Mouse (Mus musculus) liver, adult (tissue): ENCODE measurements around the gene Tjp2.

ENCODE experiments used
- GATA4 ChIP-seq: IDR thresholded peaks from 2 replicates; pipeline ENCODE4 v1.6.1; 2014; ENCODE audit warnings: mild to moderate bottlenecking, low read length; ENCODE audit not compliant: insufficient replicate concordance

Tjp2 gene

DNA sequence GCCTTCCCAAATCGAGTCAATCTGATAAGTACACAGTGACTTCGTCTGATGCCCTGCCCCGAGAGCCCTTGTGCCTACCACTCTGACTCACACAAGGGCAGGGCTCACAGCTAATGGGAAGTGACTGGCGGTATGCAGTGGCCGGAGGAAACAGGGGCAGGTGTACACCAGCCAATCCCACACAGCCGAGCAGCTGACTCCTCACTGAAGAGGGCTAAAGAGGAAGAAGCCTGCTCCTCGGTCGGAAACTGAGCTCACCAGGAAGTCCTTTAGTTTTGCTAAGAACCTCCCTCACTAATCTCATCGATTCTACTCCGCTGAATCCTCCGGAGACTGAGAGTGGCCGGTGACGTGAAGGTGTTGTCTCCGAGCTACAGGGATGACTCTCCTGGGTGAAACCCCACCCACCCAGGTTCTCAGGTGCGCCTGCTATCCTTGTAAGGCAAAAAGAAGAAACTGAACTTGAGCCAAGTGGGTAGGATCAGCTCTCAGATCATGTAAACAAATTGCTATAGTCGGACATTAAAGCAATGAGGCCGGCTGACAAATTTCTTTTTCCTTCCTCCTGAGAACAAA is 58.2 kb downstream of the Tjp2 start:
- no peak for TF ChIP-seq GATA4

- no peak for TF ChIP-seq GATA4
Observed at GRCm38 (mm10) chr19:24163974-24164373, 60.9 kb downstream of the Tjp2 start.

DNA sequence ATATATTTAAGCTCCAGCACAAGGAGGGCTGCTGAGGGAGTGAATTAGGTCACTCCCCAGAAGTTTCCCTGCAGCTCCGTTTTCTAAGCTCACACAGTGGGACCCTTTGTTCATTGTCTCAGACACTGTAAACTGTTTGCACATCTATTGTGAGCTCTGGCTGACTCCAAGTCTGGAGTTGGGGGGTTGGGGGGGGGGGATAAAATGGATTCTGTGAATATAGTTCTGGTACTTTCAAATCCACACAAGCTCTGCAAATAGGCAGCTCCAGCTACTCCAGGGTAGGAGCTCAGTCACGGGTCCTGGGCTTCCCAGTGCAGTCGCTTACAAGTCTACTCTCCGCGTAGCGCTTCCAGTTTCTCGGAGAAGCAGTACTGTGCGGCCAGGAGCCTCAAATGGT is 64.4 kb downstream of the Tjp2 start:
- no peak for TF ChIP-seq GATA4

- TF ChIP-seq GATA4 = no peak
Observed at GRCm38 (mm10) chr19:24159751-24160150, 65.1 kb downstream of the Tjp2 start.

DNA sequence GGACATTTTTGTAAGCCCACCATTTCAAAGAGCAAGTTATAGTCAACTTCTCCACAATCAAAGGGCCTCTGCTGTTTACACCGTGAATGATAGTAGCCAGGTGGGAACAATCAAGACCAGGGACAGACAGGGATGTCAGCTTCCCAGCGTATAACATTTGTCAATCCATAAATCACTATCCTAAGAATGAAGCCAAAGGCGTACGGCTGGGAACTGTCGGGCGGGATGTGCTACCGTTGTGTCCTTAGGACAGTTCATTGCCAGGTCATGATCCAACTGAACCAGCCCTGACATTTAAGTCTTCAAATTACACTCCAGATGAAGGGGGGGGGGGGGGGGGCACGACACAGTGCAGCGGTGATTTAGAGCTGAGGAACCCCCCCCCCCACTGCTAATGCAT is 65.5 kb downstream of the Tjp2 start:
- no peak for TF ChIP-seq GATA4

DNA sequence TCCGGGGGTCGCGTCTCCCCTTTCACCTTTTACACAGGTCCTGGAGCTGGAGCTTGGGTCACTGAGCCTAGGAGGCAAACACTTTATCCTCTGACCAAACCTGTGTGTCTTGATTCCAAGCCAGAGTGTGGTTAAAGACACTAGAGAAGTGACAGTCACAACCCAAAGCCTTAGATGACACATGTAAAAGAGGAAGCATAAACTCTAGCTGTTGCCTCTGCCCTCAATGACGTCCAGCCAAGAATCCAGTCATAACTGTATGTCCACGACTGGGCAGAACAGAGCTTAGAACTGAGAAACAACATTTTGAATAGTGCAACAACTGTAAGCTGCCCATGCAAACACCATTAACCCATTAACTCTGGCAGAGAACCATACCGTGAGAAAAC is 68.8 kb downstream of the Tjp2 start:
- no peak for TF ChIP-seq GATA4

DNA sequence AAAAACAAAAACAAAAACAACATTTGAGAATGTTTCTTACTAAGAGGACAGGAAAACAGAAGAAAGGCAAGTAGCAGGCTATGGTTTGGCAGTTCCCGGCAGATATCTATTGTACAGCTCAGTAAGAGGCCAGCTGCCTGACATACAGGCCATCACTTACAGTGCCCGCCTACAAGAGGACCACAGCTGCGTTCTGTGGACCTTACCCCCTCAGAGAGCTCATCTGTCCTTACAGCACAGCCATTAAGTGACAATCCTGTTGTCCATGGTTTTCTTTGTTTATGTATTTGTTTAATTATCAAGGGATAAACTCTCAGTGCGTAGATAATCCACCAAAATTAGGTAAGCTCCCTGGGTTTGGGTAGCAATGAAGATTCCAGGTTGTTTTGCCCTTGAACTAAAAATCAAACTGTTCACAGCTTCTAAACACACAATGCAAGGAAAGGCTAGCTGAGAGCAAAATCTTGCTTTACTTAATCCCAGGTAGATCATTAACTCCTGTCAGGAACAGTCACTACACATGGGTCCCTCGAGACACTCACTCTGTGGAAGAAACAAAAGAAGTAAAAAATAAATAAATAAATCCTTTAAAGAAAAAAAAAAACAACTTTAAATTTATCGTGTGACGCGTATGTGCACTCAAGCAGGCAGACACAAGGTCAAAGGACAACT is 69.3 kb downstream of the Tjp2 start:
- TF ChIP-seq GATA4 = no peak

DNA sequence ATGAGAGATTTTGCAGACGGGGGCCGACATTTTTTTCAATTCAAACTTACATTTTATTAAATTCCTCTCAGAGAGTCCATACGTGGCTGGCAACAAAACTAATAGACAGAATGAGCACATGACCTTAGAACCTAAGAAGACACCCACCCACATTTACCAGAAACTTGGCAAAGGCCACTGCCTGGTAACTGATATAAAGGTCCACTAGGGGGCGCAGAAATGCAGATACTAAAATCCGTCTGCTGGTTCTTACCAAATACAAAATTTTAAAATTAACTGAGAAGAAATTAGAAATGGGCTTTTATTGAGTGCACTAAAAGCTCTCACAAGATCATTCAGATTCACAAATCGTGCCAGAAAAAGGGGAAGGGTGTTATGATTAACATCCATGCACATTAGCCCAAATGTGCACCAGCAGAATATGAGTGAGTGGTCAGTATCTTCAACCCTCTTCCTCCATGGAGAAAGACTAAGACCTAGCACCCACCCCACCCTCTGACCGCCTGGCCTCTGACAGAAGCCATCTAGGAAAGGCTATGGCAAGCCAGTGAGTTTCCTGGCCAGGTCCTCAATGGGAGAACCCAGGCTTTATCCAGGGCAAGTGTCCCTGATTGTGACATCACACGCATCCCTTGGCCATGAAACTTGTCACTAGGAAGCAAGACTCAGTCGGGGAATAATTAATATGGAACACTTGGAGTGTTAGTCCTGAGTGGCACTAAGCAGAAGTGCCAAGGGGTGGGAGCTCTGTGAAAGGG is 71.4 kb downstream of the Tjp2 start:
- no peak for TF ChIP-seq GATA4

- TF ChIP-seq GATA4 = no peak
Observed at GRCm38 (mm10) chr19:24144009-24144408, 80.8 kb downstream of the Tjp2 start.

- no peak for TF ChIP-seq GATA4
Observed at GRCm38 (mm10) chr19:24142621-24143061, 82.2 kb downstream of the Tjp2 start.

DNA sequence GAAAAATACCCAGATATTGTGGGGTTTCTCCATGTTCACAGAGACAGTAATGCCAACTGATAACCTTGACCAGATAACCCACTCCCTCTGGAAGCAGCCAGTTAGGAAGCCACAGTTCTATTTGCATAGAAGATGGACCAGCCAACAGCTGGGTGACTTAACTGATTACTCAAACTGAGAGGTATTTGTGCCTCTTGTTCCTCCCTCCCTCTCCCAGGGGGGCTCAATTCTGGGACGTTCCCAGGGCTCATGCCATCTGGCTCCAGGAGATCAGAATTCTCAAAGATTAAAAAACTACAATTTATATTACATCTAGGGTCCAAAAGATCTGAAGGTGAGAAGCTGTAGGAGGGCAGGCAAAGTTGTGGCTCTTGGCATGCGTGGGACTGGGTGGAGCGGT is 84.5 kb downstream of the Tjp2 start:
- TF ChIP-seq GATA4 = no peak

- TF ChIP-seq GATA4 = no peak
Observed at GRCm38 (mm10) chr19:24137392-24137791, 87.4 kb downstream of the Tjp2 start.

DNA sequence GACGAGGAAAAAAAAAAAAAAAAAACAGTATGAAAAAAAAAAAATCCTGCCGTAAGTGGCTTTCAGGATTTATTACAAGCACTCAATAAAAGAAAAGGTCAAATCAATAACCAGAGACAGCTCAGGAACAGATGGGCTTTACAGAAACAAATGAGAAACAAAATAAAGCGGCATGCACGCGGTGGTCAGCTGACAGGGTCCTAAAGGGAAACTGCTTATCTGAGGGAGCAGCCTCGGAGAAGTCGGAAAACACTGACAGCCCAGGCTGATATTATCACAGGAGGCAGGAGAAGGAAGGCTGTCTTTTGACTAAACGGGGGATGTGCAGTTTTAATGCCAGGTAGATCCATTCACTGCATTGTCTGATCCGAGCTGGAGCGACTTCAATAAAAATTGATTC is 89.8 kb downstream of the Tjp2 start:
- TF ChIP-seq GATA4 = peak; percentile 49; the same call in 1 of the 2 replicates

- TF ChIP-seq GATA4 = no peak
Observed at GRCm38 (mm10) chr19:24134144-24134911, 90.5 kb downstream of the Tjp2 start.

GRCm38 (mm10) chr19:24123534-24124290 is 101.1 kb downstream of the Tjp2 start:
- no peak for TF ChIP-seq GATA4
